Mouse (Mus musculus) layer of hippocampus, postnatal 36 days (tissue): ENCODE results near the gene Slc1a5. TPM values are rescaled to one million over a fixed set of nuclear protein-coding genes. Genes with fewer than 3 reads are reported as not detected.

Source experiments
- DNase-seq, 2 experiments: peaks; one replicate each; pipeline ENCODE4 v3.0.0; 2022
- total RNA-seq, 2 experiments: library from RNA; stranded (reverse); gene quantifications; 2 replicates each; pipeline ENCODE4 v1.2.3; 2021

The Slc1a5 gene
- total RNA-seq, 2 experiments from 2014 or later: 2.1 to 2.7 TPM

DNA sequence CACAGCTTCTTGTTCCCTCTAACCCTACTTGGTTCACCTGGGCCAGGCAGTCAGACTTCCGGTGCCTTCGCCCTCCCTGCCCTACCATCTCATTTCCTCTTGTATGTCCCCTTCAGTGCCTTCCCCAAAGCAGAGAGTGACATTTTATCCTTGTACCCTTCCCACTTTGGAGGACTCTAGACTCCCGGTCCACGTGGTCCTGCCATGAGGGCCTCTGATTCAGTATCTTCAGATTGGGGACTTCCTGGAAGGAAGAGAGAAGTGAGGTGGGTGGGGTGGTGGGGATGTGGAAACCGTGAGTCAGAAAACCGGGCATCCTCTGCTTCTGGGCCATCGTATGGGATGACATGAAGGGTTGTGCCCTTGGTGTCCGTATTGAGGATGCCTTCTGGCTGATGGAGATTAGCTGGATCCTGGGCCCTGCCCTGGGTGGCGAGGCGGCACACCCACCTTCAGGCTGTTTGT lies 2.1 kb downstream of the Slc1a5 start:
- DNase-seq: no peak

DNA sequence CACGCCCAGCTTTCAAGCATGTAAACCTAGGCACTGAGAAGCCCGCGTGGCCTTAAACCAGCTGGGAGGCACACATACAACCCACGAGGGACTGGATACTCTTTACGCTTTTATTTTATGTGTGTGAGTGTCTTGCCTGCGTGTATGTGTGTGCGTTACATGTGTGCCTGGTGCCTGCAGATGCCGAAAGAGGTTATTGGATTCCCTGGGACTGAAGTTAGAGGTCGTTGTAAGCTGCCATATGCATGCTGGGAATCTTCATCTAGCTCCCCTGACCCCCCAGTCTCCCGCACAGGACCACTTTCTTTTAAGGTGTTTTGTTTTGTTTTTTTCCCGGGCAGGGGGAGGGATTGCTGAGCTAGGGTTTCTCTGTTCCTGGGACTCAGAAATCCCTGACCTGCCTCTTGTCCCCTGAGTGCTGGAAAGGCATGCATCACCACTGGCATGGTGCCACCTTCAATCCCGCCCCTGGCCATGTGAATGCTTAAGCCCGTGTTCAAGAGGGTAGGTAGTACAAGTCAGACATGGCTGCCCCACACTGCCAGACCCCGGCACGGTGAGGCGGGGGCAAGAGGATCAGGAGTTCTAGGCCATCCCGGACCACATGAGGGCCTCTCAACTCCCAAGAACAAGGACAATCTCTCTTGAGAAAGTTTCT lies 2.7 kb downstream of the Slc1a5 start:
- DNase-seq: no peak

DNA sequence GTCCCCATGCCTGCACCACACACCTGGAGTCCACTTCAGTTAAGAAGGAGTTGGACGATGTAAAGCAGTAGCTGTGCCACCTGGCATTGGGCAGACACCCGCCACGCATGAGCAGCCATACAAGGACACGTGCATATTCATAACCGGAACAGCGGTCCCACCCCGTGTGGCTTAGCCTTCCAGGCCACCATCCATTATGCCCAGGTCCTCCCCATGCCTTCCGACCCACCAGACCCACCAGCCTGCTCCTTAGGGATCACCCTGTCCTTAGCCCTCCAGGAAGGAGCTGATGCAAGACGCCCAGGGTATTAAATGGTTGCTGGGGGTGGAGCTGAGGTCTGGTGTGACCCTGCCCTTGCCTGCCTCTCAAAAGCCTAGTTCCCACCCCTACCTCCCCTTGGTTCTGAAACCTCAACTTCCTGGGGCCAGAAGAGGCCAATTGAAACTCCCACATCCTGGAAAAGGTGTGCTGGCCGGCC lies 3.4 kb downstream of the Slc1a5 start:
- no peak for DNase-seq

DNA sequence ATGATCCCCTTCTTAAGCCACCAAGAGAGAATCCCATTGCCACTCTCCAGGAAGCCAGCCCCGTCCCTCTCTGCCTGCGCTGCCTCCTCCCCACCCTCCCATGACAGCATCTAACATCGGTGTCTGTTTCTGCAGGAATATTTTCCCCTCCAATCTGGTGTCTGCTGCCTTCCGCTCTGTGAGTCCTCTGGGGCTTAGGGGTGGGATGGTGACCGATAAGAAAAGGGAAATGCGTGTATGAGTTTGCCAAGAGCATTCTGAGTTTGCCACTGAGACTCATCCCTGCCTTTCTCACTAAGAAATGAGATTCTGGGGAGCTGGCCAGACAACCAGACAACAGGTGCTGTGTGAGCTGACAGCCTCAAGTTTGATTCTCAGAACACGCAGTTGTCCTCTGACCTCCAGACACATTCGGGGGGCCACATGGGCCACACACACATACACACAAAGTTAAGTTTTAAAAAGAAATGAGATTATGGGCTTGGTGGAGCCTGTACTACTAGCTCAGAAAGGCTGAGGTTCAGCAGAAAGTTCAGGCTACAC lies 4.5 kb downstream of the Slc1a5 start:
- DNase-seq: no peak

GRCm38 (mm10) chr7:16792316-16792715 lies 11.2 kb downstream of the Slc1a5 start:
- DNase-seq: no peak

- no peak for DNase-seq
Observed at GRCm38 (mm10) chr7:16793010-16793725, 12.0 kb downstream of the Slc1a5 start.

- no peak for DNase-seq
Observed at GRCm38 (mm10) chr7:16794886-16795285, 13.7 kb downstream of the Slc1a5 start.

DNA sequence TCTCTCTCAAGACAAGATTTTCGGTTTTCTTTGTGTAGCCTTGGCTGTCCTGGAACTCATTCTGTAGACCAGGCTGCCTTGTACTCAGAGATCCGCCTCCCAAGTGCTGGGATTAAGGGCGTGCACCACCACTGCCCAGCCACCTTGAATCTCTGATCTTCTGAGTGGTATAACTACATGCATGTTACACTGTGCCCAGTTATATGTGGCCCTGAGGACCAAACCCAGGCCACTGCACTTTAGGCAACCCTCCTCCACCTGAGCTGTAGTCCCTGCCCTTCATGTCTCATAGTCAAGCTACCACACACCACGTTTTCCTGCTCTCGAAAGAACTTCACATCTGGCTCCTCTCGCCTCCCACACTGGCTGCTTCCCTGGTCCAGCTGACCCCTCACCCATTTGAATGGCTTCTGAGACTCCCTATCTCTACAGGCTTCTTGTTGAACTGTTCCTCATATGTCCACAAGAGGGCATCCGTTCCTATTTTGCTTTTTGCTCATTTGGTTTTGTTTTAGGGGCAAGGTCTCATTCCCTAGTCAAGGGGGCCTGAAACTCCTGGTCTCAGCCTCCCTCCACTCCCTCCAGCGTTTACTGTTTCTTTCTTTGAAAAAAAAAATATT lies 23.4 kb downstream of the Slc1a5 start:
- DNase-seq: no peak

DNA sequence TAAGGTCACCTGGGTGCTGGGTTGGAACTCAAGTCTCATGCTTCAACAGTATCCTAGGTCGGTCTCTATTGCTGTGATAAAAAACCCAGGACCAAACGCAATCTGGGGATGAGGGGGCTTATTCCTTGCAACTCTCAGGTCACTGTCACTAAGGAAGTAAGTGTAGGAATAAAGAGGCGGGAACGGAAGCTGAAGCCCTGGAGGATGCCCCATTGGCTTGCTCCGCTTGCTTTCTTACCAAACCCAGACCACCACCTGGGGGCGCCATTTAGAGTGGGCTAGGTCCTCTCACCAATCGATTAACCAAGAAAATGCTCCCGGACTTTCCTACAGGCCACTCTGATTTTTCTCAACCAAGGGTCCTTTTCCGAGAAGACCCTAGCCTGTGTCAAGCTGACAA lies 26.8 kb downstream of the Slc1a5 start:
- DNase-seq: no peak

GRCm38 (mm10) chr7:16808647-16809046 lies 27.5 kb downstream of the Slc1a5 start:
- no peak for DNase-seq

DNA sequence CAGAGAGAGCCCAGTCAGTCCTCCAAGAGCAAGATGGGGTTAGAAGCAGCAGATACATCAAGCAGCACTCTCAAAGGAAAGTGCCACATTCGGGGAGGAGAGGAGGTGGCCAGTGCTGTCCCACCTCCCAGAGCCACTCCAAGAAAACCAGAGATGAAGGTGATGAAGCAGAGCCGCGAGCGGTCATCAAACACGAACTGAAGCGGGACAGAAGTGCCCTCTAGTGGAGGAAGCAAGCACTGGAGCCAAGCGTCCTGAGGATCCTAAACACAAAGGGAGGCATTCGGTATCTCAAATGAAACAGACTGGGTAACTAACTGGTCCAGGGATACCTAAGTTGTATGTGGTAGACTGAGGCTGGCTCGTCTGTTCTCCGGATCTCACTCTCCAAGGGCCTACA lies 28.6 kb downstream of the Slc1a5 start:
- peak; percentile 73 for DNase-seq

- DNase-seq: no peak
Observed at GRCm38 (mm10) chr7:16810399-16810919, 29.3 kb downstream of the Slc1a5 start.

DNA sequence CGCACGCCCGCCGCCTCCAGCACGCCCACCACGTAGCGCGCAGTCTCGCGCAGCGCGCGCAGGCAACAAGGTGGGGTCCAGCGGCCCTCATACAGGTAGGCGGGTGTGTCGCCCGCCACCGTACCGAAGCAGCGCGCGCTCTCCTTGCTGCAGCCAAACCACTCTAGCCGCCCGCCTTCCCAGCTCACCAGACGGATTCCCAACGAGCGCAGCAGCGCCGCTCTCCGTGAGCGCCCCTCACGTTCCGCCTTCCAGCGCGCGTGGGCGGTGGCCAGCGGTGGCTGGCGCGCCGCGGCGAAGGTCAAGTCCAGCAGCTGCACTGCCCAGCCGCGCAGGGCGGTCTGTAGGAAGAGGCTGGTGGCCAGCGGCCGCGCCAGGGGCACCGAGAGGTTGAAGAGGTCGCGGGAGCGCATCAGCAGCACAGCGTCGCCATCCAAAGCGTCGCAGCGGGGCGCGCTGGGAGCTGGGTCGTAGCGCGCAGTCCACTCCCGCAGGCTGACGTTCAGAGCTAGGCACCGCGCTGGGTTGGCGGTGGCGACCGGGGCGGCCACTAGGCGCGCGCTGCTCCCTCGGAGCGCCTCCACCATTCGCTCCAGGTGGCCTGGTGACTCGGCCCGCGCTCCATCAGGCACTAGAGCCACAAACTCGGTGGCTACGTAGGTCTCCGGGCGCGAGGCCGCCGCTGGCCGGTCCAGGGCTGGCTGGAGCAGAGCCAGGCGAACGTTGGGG lies 29.9 kb downstream of the Slc1a5 start:
- DNase-seq: no peak

DNA sequence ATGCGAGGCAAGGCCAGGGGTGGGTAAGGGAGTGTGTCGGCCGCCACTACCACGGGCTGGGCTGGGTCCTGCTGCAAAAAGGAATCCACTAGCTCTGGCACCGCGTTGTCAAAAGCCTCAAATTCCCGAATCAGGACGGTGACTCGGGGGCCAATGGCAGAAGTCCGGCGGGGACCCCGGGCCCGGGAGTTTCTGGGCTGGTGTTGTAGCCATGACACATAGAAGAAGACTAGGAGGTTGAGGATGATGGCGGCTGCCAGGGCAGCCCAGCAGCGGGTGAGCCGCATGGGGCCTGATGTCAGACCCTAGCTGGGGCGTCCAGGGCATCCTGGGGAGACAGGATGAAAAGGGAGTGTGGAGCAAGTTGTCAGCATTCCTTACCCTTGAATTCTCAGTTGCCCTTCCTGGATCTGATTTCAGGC lies 30.5 kb downstream of the Slc1a5 start:
- no peak for DNase-seq

DNA sequence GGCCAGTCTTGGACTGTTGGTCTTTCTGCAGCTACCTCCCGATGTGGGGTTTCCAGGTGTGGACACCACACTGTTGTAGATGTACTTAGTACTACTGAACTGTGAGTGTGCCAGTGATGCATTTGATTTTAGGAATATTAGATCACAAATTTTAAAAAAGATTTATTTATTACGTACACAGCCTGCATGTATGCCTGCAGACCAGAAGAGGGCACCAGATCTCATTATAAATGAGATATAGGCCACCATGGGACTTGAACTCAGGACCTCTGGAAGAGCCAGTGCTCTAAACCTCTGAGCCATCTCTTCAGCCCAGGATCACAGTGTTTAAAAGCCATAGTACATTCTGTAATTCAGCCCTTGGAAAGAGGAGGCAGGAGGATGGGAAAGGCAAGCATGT lies 31.4 kb downstream of the Slc1a5 start:
- DNase-seq: no peak

DNA sequence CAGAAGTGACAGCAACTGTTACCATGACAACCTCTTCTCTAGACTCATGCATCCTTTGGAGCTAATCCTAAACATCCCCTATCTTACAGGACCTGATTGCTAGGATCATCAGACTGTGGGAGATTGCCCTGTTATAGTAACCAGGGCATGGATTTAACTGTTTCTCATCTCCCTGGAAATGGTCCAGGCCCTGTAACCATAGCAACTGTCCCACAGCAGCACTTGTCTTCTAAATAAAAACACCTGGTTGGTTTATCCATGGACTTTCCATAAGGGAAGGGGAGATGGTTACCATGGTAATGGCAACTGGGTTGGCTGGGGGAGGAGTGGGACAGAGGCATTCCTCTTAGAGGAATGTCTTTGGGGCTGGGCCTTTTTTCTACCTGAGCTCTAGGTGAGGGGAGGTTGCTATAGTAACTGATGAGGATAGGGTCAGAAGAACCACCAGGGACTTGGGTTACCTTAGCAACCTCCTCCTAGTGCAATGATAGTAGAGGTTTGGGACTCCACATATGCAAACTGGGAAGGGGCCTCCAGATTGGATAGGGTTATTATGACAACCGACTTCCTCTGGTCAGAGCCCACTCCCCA lies 34.3 kb downstream of the Slc1a5 start, which contains the start of gene Strn4:
Gene Strn4, plus strand, starts transcription at position 539 of the 591 bp plus-strand sequence.
- DNase-seq: no peak

- peak; percentile 75 to 77 for DNase-seq
Observed at GRCm38 (mm10) chr7:16816078-16816474, 34.9 kb downstream of the Slc1a5 start.

DNA sequence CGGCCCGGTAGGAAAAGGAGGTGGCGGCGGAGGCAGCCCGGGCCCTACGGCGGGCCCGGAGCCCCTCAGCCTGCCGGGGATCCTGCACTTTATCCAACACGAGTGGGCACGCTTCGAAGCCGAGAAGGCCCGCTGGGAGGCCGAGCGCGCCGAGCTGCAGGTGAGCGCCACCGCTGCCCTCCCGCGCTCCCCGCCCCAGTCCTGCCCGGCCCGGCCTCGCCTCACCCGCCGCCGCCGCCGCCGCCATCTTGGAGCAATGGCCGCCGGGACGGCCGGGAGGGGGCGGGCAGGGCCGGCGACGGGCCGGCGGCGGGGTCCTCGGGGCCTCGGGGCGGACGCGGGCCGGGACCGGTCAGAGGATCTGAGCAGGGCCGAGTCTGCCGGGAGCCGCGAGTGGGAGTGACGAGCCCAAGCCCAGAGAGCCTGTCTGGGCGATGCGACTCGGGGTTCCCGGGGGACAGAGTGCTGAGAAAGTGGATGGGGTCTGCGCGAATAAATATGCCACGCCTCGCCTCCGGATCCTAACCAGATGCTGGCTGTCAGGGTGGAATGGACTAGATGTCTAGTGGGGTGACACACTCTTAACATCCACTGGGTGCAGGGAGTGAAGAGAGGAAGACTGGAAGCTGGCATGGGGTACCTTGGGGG lies 35.5 kb downstream of the Slc1a5 start, which contains the start of gene Fkrp:
Gene Fkrp, minus strand, starts transcription at position 258 of the 648 bp plus-strand sequence.
- peak; percentile 59 to 61 for DNase-seq

DNA sequence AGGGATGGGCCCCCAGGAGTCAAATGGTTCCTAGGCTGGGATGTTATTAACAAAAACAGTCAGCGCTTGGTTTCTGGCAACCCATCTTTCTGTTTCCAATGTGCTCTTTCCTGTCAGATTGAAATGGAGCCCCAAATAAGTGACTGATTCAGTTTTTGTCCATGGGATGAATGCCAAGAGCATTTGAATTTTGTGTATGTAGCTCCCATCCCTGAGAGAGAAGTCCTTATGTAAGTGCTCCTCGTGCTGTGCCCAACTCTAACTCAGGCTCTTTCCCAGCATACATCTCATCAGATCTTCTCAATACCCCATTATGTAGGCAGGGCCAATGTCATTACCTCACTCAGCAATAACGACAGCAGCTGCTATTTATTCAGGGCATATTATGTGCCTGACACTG lies 36.6 kb downstream of the Slc1a5 start:
- no peak for DNase-seq

- DNase-seq: no peak
Observed at GRCm38 (mm10) chr7:16819794-16820193, 38.7 kb downstream of the Slc1a5 start.

DNA sequence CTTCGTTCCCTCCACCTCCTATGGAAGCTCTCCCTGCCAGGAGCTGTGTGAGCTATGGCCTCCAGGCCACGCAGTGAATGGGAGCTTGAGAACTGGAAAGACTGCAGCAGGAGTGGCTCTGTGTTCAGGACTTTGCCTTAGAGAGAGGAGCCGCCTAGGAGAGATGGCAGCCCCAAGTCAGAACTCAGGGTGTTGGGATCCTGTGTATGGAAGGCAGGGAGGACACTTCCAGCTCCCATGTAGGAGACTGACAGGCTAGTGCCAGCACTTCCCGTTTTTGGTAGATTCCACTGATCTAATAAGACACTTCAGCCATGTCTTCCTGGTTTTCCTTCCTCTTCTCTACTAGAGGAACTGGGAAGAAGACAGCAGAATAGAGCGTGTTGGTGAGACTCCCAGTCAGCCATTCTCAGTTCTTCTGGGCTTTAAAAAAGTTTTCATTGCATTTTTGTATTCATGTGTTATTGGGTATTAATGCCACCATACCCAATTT lies 39.2 kb downstream of the Slc1a5 start:
- DNase-seq: no peak
